ENCODE assay signal across 12 mouse cellular contexts in genomic region chr2:93659705-93660308, GRCm38 (mm10). TPM values are rescaled to one million over a fixed set of nuclear protein-coding genes. Genes with fewer than 3 reads are reported as not detected.
DNase-seq lines count a peak whose midpoint lies in the region; ATAC-seq lines count a peak whose summit lies in the region.
"Had no signal": no experiment of that assay in that cellular context is flagged by ENCODE, and none has a peak within 500 bp of the region (broad histone marks: within the 10 kb centered on the region; RNA-seq: fewer than 3 reads in every experiment).

No protein-coding gene starts in this region.

- H3K27ac ChIP-seq in midbrain, embryonic 14.5 days (replicated peaks; ENCODE audit: low read depth, low read length): no peak overlapping the region
- H3K27ac ChIP-seq in midbrain, embryonic 13.5 days: no peak overlapping the region
- no peak overlapping the region for H3K27ac ChIP-seq in neural tube, embryonic 15.5 days (replicated peaks)
- H3K27ac ChIP-seq: gastrocnemius, adult 2 months had no signal

- no peak overlapping the region for H3K4me3 ChIP-seq in midbrain, embryonic 14.5 days (replicated peaks; ENCODE audit: low read depth, low read length)
- no peak overlapping the region for H3K4me3 ChIP-seq in midbrain, embryonic 13.5 days (replicated peaks)
- H3K4me3 ChIP-seq in neural tube, embryonic 15.5 days (replicated peaks): no peak overlapping the region
- H3K4me3 ChIP-seq: gastrocnemius, adult 2 months had no signal

- peaks cover 9% of the 10 kb centered on the region; the same call in 1 of the 2 replicates for H3K27me3 ChIP-seq in midbrain, embryonic 14.5 days (ENCODE audit: control insufficient read depth, insufficient read depth, low read length)
- H3K27me3 ChIP-seq in midbrain, embryonic 13.5 days: peaks cover 87% of the 10 kb centered on the region
- peaks cover 21% of the 10 kb centered on the region; the same call in 1 of the 2 replicates for H3K27me3 ChIP-seq in neural tube, embryonic 15.5 days (replicated peaks)

- H3K36me3 ChIP-seq in midbrain, embryonic 14.5 days (ENCODE audit: control insufficient read depth, insufficient read depth, low read length): no peaks in the 10 kb centered on the region
- no peaks in the 10 kb centered on the region for H3K36me3 ChIP-seq in midbrain, embryonic 13.5 days
- H3K36me3 ChIP-seq in neural tube, embryonic 15.5 days: no peaks in the 10 kb centered on the region

- peaks cover 9% of the 10 kb centered on the region; the same call in 1 of the 2 replicates for H3K4me1 ChIP-seq in midbrain, embryonic 14.5 days (ENCODE audit: control insufficient read depth, insufficient read depth, low read length)
- H3K4me1 ChIP-seq in midbrain, embryonic 13.5 days (replicated peaks): peaks cover 10% of the 10 kb centered on the region
- H3K4me1 ChIP-seq in neural tube, embryonic 15.5 days: peaks cover 8% of the 10 kb centered on the region; the same call in 1 of the 2 replicates

- WGBS in midbrain, embryonic 14.5 days: 79% methylated on average over 6 of the region's 6 CpGs
- WGBS in midbrain, embryonic 13.5 days: 79% methylated on average over 6 of the region's 6 CpGs
- WGBS in neural tube, embryonic 15.5 days: 74% methylated on average over 6 of the region's 6 CpGs

- H3K4me2 ChIP-seq in midbrain, embryonic 14.5 days (ENCODE audit: low read length): no peak overlapping the region
- H3K4me2 ChIP-seq in midbrain, embryonic 13.5 days (replicated peaks): no peak overlapping the region
- H3K4me2 ChIP-seq in neural tube, embryonic 15.5 days: no peak overlapping the region

- H3K9me3 ChIP-seq in midbrain, embryonic 14.5 days (ENCODE audit: control insufficient read depth, low read length): no peaks in the 10 kb centered on the region
- H3K9me3 ChIP-seq in midbrain, embryonic 13.5 days: peaks cover 4% of the 10 kb centered on the region; the same call in 1 of the 2 replicates
- no peaks in the 10 kb centered on the region for H3K9me3 ChIP-seq in neural tube, embryonic 15.5 days (replicated peaks)

- DNase-seq in adrenal gland, postnatal 14 days: peak; percentile 43
- no peak for DNase-seq in adrenal gland, adult 8-10 months
- peak; percentile 18 for DNase-seq in kidney, adult 9 months
- DNase-seq in kidney, adult 11 months: no peak
- peak; percentile 31 for DNase-seq in midbrain, embryonic 14.5 days
- no peak for DNase-seq in embryo, embryonic 10.5 days (ENCODE audit: low spot score)
- DNase-seq: B cell, adult 2 months; gastrocnemius, adult 2 months had no signal

- no peak overlapping the region for H3K9ac ChIP-seq in midbrain, embryonic 14.5 days (replicated peaks; ENCODE audit: low read length)
- no peak overlapping the region for H3K9ac ChIP-seq in midbrain, embryonic 13.5 days (replicated peaks)
- H3K9ac ChIP-seq in neural tube, embryonic 15.5 days (replicated peaks): no peak overlapping the region

- no peak for ATAC-seq in midbrain, embryonic 14.5 days (ENCODE audit: low FRiP score, low TSS enrichment)
- no peak for ATAC-seq in midbrain, embryonic 13.5 days
- 0 out of 2 replicates have a peak, but pooled peaks have one; percentile 22 for ATAC-seq in neural tube, embryonic 15.5 days (ENCODE audit: low FRiP score)
- ATAC-seq: forebrain, embryonic 14.5 days had no signal

RNA-seq across cellular contexts. Expression of gene Alx4, which starts 17.6 kb away (rescaled TPM):
- total RNA-seq in adrenal gland, postnatal 14 days (2021): 0.41 and 0.48 TPM in 2 replicates
- under 1 TPM; 0.26 to 0.43 (median 0.35) TPM for total RNA-seq in adrenal gland, adult 8-10 months (2022)
- 0.05 and 0.80 TPM in 2 replicates for polyA plus RNA-seq in midbrain, embryonic 14.5 days (2014; fragmentation: Nextera tagmentation; extraction: Ambion mirVana)
- 0.63 and 0.74 TPM in 2 replicates for polyA plus RNA-seq in midbrain, embryonic 13.5 days (2015; fragmentation: Nextera tagmentation; extraction: Ambion mirVana)
- 0.09 and 0.13 TPM in 2 replicates for polyA plus RNA-seq in neural tube, embryonic 15.5 days (2015; fragmentation: Nextera tagmentation; extraction: Ambion mirVana)
- total RNA-seq: megakaryocyte progenitor cell, adult 5-6 weeks had no signal

Comparison
In these comparisons a context has a peak if more than half of its experiments do, and no peak if none do; other contexts are left out.
1. DNase-seq: peak in adrenal gland, postnatal 14 days (single experiment), kidney, adult 9 months (single experiment) and midbrain, embryonic 14.5 days (single experiment); none in adrenal gland, adult 8-10 months (single experiment), kidney, adult 11 months (single experiment) and embryo, embryonic 10.5 days (single experiment).